Mouse (Mus musculus): Measurements from ENCODE around the gene Chrm1.

GRCm38 (mm10) chr19:8679031-8679779, 15.6 kb downstream of the Chrm1 start:
- TF ChIP-seq POLR2A (IDR thresholded peaks at IDR 0.05; ENCODE audit: insufficient read length, low read depth) (no peak), MYOD1 (IDR thresholded peaks at IDR 0.05; ENCODE audit: control insufficient read depth in 1 of 3, insufficient read length in 2 of 3, low read depth in 2 of 3) (no peak), TCF12 (IDR thresholded peaks at IDR 0.05; ENCODE audit: insufficient read depth, poor library complexity, severe bottlenecking) (no peak), MAX (IDR thresholded peaks at IDR 0.05; ENCODE audit: low read depth) (no peak), E2F4 (IDR thresholded peaks at IDR 0.05; ENCODE audit: insufficient read depth) (no peak), MYOG (IDR thresholded peaks at IDR 0.05; ENCODE audit: control insufficient read depth in 1 of 3, insufficient read depth in 1 of 3, insufficient read length in 2 of 3, low read depth in 2 of 3) (no peak), POLR2AphosphoS2 (IDR thresholded peaks at IDR 0.05; ENCODE audit: insufficient read length, low read depth) (no peak), USF1 (IDR thresholded peaks at IDR 0.05; ENCODE audit: low read depth) (no peak)

Data from myocyte (in vitro differentiated cells).